Mouse (Mus musculus) kidney, embryonic 16.5 days (tissue): ENCODE results near the gene Nrtn. TPM values are rescaled to one million over a fixed set of nuclear protein-coding genes. Genes with fewer than 3 reads are reported as not detected.

ENCODE experiments used
- ATAC-seq: fragments of 200-750 bp; cut with Nextera tagmentation; 2 replicates; pipeline ENCODE4 v1.8.0; 2017; ENCODE audit warnings: moderate TSS enrichment; ENCODE audit not compliant: low FRiP score, low TSS enrichment
- H3K27ac ChIP-seq: fragments of 300-500 bp; sonication (generic); 2 replicates; pipeline ENCODE4 v1.5.1; 2014; ENCODE audit warnings: low read length
- H3K27me3 ChIP-seq: fragments of 300-500 bp; sonication (generic); 2 replicates; pipeline ENCODE4 v1.6.1; 2014; ENCODE audit warnings: low read length, control low read depth, mixed read lengths; ENCODE audit not compliant: insufficient read depth
- H3K36me3 ChIP-seq: fragments of 300-500 bp; sonication (generic); 2 replicates; pipeline ENCODE4 v1.6.1; 2014; ENCODE audit warnings: low read length, control low read depth, mixed read lengths; ENCODE audit not compliant: insufficient read depth
- H3K4me1 ChIP-seq: fragments of 300-500 bp; sonication (generic); 2 replicates; pipeline ENCODE4 v1.6.1; 2014; ENCODE audit warnings: low read length, control low read depth, mixed read lengths; ENCODE audit not compliant: insufficient read depth
- H3K4me2 ChIP-seq: fragments of 300-500 bp; sonication (generic); replicated peaks from 2 replicates; pipeline ENCODE4 v1.6.1; 2014; ENCODE audit warnings: low read depth, low read length
- H3K4me3 ChIP-seq: fragments of 300-500 bp; sonication (generic); 2 replicates; pipeline ENCODE4 v1.5.1; 2014; ENCODE audit warnings: mild to moderate bottlenecking, low read length
- H3K9ac ChIP-seq: fragments of 300-500 bp; sonication (generic); replicated peaks from 2 replicates; pipeline ENCODE4 v1.6.1; 2014; ENCODE audit warnings: low read length
- H3K9me3 ChIP-seq: fragments of 300-500 bp; sonication (generic); 2 replicates; pipeline ENCODE4 v1.6.1; 2016; ENCODE audit warnings: low read length, control low read depth
- WGBS: fragments of 180-500 bp; shearing (Covaris S2); extraction: QIAGEN DNeasy Blood & Tissue Kit; methylation state at CpG from one replicate; pipeline ENCODE4 v1.1.7; 2014; 5-methylcytosine and 5-hydroxymethylcytosine counted together
- polyA plus RNA-seq: library from polyadenylated mRNA; unstranded; fragments of >200 nt; fragmentation: Nextera tagmentation; extraction: Ambion mirVana; gene quantifications from 2 replicates; pipeline ENCODE4 v1.2.1, GENCODE M21; 2015

Nrtn gene
- polyA plus RNA-seq, 1 experiment from 2014 or later: 5.4 TPM

DNA sequence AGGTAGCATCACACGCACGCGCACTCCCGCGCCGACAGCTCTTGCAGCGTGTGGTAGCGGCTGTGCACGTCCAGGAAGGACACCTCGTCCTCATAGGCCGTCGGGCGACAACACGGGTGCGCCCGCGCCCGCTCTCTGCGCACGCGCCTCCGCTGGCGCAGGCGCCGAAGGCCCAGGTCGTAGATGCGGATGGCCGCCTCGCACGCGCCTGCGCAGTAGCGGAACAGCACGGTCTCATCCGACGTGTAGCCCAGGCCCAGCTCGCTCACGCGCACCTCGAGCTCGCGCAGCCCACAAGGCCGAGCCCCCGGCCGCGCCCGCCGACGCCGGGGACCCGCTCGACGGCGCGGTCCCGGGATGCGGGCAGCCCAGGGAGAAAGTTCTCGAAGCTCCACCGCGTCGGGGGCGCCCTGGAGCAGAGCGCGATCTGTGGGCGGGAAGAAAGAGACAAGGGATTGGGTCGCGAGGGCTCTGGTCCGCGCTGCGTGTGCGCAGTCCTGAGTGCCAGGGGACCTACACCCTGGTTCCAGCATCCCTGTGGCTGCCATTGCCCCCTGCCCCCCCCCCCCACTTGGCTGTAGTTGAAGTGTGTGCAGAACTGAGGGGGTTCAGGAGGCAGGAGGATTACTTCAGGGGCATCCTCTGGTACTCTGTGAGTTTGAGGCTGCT is 5.8 kb downstream of the Nrtn start:
- 25% methylated on average over 70 of the region's 71 CpGs for WGBS
- Histone ChIP-seq H3K36me3 (no peaks in the 10 kb centered on the region), H3K9me3 (no peaks in the 10 kb centered on the region; the same call in 1 of the 2 replicates), H3K4me1 (peaks cover 6% of the 10 kb centered on the region), H3K9ac (peak overlapping the region; percentile 53), H3K27me3 (peaks cover 53% of the 10 kb centered on the region), H3K27ac (no peak overlapping the region), H3K4me2 (peak overlapping the region; percentile 52), H3K4me3 (peak overlapping the region; percentile 33)
- ATAC-seq: peak; percentile 66

DNA sequence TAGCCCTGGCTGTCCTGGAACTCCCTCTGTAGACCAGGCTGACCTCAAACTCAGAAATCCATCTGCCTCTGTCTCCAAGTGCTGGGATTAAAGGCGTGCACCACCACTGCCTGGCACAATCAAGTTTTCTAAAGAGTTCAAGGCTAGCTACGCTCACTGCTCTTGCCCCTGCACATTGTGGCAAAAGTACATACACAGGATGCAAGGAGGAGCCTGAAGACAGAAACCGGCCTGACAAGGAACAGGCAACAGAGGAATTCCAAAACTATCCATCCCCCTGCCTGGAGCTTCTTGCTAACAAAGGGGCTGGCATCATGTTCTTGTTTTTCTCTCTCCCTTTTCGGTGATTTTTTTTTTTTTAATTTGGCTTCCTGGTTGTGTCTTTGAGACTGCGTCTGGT is 13.2 kb downstream of the Nrtn start:
- 59% methylated on average over 5 of the region's 5 CpGs for WGBS
- no peak overlapping the region for H3K4me3 ChIP-seq
- no peak for ATAC-seq

DNA sequence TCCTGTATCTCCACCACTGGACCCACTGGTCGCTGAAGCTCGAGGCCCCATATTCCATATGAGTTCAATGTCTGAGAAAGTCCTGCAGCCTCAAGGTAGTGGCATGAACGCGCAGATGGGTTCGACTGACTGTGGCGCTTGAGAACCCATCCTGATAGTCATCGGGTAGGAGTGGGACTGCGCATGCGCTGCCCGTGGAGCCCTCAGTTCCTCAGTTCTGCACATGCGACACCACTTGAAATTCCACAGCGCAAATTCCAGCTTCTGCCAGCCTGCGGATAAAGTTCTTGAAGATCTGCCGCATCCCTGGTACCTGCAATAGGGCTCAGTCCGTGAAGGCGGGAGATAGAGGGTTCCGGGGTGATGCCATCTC is 16.6 kb downstream of the Nrtn start:
- no peak for ATAC-seq
- WGBS: 75% methylated on average over 17 of the region's 17 CpGs
- H3K27me3 ChIP-seq: no peaks in the 10 kb centered on the region
- H3K9ac ChIP-seq: no peak overlapping the region
- H3K4me3 ChIP-seq: no peak overlapping the region
- H3K4me1 ChIP-seq: no peaks in the 10 kb centered on the region
- no peak overlapping the region for H3K27ac ChIP-seq
- H3K36me3 ChIP-seq: no peaks in the 10 kb centered on the region
- no peaks in the 10 kb centered on the region for H3K9me3 ChIP-seq
- H3K4me2 ChIP-seq: no peak overlapping the region

More for the DNA sequence above, 13.2 kb downstream of the Nrtn start:
- Histone ChIP-seq H3K4me1 (no peaks in the 10 kb centered on the region), H3K4me2 (no peak overlapping the region), H3K9me3 (no peaks in the 10 kb centered on the region; the same call in 1 of the 2 replicates), H3K27me3 (0 out of 2 replicates have a peak, but pooled peaks cover 2% of the 10 kb centered on the region), H3K36me3 (no peaks in the 10 kb centered on the region), H3K9ac (no peak overlapping the region), H3K27ac (no peak overlapping the region)

DNA sequence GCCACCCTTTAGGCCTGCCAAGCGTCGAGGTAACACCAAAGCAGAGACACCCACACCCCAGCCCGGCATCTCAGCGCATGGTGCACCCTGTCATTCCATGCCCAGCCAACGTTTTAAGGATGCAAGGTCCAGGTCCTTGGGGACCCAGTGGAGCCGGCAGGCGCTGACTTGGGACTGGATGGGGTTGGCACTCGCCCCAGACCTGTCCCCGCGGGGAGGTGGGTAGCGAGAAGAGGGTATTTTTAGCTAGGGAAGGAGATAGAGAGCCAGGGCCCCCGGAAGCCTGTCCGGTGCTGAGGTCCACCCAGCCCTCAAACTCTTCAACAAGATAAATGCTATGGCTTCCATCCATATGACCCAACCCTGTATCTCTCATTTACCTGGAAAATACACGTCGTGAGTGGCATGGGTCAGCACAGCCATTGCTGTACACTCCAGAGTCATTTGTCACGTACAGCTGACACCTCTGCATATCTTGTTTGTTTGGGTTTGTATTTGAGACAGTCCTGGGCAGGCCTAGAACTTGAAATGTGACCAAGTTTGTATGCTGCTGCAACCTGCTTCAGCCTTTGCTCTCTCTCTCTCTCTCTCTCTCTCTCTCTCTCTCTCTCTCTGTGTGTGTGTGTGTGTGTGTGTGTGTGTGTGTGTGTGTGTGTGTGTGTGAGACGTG is 17.1 kb downstream of the Nrtn start:
- Histone ChIP-seq H3K4me2 (no peak overlapping the region), H3K9ac (no peak overlapping the region), H3K27ac (no peak overlapping the region), H3K9me3 (no peaks in the 10 kb centered on the region), H3K4me3 (no peak overlapping the region), H3K4me1 (no peaks in the 10 kb centered on the region), H3K36me3 (no peaks in the 10 kb centered on the region), H3K27me3 (no peaks in the 10 kb centered on the region)
- ATAC-seq: no peak
- 80% methylated on average over 17 of the region's 17 CpGs for WGBS

DNA sequence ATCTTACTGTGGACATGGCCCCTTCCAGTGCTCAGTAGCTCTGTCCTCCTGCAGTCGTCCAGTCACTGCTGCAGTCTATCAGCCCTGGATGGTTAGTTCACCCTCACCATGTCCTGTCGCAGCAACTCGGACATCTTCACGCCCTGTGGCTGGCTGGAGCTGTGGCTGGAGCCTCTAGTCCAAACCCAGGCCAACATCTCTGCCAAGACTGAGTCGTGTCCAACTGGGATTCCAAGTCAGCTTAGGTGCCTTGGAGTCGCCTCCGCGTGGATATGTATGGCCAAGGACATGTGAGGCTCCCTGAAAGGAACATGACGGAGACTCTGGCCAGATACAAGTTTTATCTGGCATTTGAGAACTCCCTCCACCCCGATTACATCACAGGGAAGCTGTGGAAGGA is 19.1 kb downstream of the Nrtn start:
- H3K4me3 ChIP-seq: no peak overlapping the region
- H3K9me3 ChIP-seq: no peaks in the 10 kb centered on the region
- H3K27ac ChIP-seq: no peak overlapping the region
- no peaks in the 10 kb centered on the region for H3K27me3 ChIP-seq
- no peaks in the 10 kb centered on the region for H3K36me3 ChIP-seq
- 80% methylated on average over 10 of the region's 10 CpGs for WGBS
- H3K4me1 ChIP-seq: no peaks in the 10 kb centered on the region
- no peak overlapping the region for H3K9ac ChIP-seq
- ATAC-seq: no peak
- H3K4me2 ChIP-seq: no peak overlapping the region

DNA sequence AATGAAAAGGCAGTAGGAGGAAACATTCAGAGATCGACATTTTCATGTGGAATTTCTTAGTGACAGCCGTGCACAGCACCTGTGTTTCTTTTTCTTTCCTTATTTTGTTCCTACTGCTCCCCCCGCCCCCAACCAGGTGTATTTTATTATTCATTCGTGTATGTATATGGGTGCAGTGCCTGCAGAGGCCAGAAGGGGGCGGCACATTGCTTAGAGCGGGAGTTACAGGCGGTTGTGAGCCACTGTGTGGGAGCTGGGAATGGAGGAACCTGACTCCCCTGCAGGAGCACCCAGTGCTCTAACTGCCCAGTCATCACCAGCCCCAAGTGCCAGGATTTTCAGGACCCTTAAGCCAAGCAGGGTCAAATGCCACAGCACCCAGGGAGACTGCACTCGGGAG is 20.8 kb downstream of the Nrtn start:
- H3K4me2 ChIP-seq: no peak overlapping the region
- H3K9ac ChIP-seq: no peak overlapping the region
- H3K27ac ChIP-seq: no peak overlapping the region
- no peak overlapping the region for H3K4me3 ChIP-seq
- H3K27me3 ChIP-seq: no peaks in the 10 kb centered on the region
- H3K36me3 ChIP-seq: no peaks in the 10 kb centered on the region
- no peaks in the 10 kb centered on the region for H3K9me3 ChIP-seq
- no peak for ATAC-seq
- 42% methylated on average over 8 of the region's 8 CpGs for WGBS
- H3K4me1 ChIP-seq: no peaks in the 10 kb centered on the region

DNA sequence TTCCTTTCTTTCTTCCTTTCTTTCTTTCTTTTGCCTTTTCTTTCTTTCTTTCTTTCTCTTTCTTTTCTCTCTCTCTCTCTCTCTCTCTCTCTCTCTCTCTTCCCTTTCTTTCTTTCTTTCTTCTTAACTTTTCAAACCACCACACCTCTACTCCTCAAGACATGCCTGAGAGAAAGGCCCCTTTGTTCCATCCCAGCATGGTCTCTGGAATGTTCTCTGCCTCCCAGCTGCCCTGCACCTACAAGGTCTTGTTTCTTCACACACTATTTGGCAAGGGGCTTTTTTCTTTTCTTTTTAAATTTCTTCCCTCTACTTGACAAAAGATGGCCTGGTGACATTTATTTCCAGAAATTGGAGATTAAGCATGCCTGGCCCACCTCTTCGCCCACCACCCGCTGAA is 27.7 kb downstream of the Nrtn start:
- Histone ChIP-seq H3K4me1 (peaks cover 23% of the 10 kb centered on the region), H3K9me3 (peaks cover 4% of the 10 kb centered on the region; the same call in 1 of the 2 replicates), H3K27ac (no peak overlapping the region), H3K27me3 (no peaks in the 10 kb centered on the region), H3K36me3 (no peaks in the 10 kb centered on the region), H3K4me3 (no peak overlapping the region), H3K4me2 (no peak overlapping the region), H3K9ac (no peak overlapping the region)
- WGBS: 64% methylated on average over 2 of the region's 2 CpGs
- no peak for ATAC-seq

DNA sequence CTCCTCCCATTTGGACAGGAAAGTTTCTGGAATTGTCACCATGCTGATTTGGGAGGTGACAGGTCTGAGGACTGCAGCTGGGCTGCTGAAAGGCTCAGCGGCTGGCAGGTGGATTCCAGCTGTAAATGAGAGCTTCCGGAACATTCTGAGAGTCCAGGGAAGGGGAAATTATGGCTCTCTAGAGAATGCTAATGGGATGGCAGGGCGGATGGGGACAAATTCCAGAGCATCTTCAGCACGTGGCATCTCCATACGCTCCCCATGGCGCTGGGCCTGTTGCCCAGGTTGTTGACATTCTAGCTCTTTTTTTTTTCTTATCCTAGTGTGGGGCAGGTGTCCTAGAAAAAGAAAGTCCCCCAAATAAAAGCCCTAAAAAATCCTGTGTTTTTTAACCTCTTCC is 28.2 kb downstream of the Nrtn start:
- WGBS: 49% methylated on average over 6 of the region's 6 CpGs
- no peak overlapping the region for H3K27ac ChIP-seq
- H3K9ac ChIP-seq: no peak overlapping the region
- H3K4me1 ChIP-seq: peaks cover 23% of the 10 kb centered on the region
- no peak overlapping the region for H3K4me2 ChIP-seq
- peaks cover 4% of the 10 kb centered on the region; the same call in 1 of the 2 replicates for H3K9me3 ChIP-seq
- H3K27me3 ChIP-seq: no peaks in the 10 kb centered on the region
- no peaks in the 10 kb centered on the region for H3K36me3 ChIP-seq
- H3K4me3 ChIP-seq: no peak overlapping the region
- ATAC-seq: no peak

DNA sequence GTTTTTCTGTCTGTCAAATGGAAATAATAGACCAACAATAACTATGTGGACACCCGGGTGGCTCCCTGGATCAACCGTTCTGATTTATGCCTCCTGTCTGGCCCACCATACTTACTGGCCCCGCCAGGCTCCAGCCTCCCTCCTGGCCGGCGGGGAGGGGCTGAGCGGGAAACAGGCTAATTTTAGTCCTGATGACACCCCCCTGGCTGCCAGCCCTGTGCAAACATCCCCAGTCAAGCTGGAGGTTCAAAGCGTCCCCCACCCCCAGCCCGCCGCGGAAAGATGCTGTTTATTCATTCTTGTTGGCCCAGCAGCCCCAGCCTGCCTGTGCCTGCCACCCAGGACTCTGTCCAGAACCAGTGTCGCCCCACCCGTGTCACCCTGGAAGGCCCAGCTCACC is 29.2 kb downstream of the Nrtn start:
- Histone ChIP-seq H3K4me1 (peaks cover 26% of the 10 kb centered on the region), H3K9ac (no peak overlapping the region), H3K27ac (no peak overlapping the region), H3K36me3 (peaks cover 2% of the 10 kb centered on the region; the same call in 1 of the 2 replicates), H3K4me3 (no peak overlapping the region), H3K4me2 (no peak overlapping the region), H3K9me3 (peaks cover 4% of the 10 kb centered on the region; the same call in 1 of the 2 replicates), H3K27me3 (no peaks in the 10 kb centered on the region)
- WGBS: 9% methylated on average over 12 of the region's 12 CpGs
- ATAC-seq: no peak

DNA sequence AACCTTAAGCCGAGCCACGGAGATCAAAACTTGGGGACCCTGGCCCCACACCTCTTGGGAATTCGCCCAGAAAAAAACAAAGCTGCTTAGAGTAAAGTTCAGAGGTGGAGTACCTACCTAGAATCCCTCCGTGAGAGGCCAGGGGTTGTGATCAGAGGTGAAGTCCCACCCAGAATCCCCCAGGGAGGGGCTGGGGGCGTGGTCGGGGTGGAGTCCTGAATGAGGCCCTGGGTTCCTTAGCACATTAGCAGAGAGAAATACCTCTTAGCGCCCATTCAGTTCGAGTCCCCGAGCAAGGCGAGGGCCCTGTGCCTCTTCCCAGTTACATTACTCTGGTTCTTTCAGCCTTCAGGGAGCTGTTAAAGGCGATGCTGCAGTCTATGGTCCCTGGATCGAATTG is 29.7 kb downstream of the Nrtn start:
- no peak for ATAC-seq
- Histone ChIP-seq H3K27me3 (no peaks in the 10 kb centered on the region), H3K36me3 (peaks cover 7% of the 10 kb centered on the region; the same call in 1 of the 2 replicates), H3K27ac (peak overlapping the region; percentile 68; the same call in 1 of the 2 replicates), H3K4me1 (peaks cover 30% of the 10 kb centered on the region), H3K4me3 (no peak overlapping the region), H3K9ac (no peak overlapping the region; the same call in 1 of the 2 replicates), H3K4me2 (no peak overlapping the region), H3K9me3 (peaks cover 4% of the 10 kb centered on the region; the same call in 1 of the 2 replicates)
- 6% methylated on average over 12 of the region's 12 CpGs for WGBS
